Comparison of ENCODE assay signal across 14 mouse cellular contexts in genomic region chr5:5056102-5056883, GRCm38 (mm10).
DNase-seq lines count a peak whose midpoint lies in the region; ATAC-seq lines count a peak whose summit lies in the region.
"Had no signal": no experiment of that assay in that cellular context is flagged by ENCODE, and none has a peak within 500 bp of the region (broad histone marks: within the 10 kb centered on the region; RNA-seq: fewer than 3 reads in every experiment).

No protein-coding gene starts in this region.

- H3K9me3 ChIP-seq in neural tube, embryonic 12.5 days: no peaks in the 10 kb centered on the region
- no peaks in the 10 kb centered on the region for H3K9me3 ChIP-seq in forebrain, embryonic 14.5 days (replicated peaks; ENCODE audit: control insufficient read depth, low read length)
- H3K9me3 ChIP-seq: liver, embryonic 15.5 days had no signal

- no peak overlapping the region for H3K27ac ChIP-seq in neural tube, embryonic 12.5 days
- H3K27ac ChIP-seq in forebrain, embryonic 14.5 days (ENCODE audit: low read depth, low read length): peak overlapping the region; percentile 29; the same call in 1 of the 2 replicates
- H3K27ac ChIP-seq: heart, adult 2 months; liver, embryonic 15.5 days had no signal

- no peaks in the 10 kb centered on the region for H3K4me1 ChIP-seq in neural tube, embryonic 12.5 days
- H3K4me1 ChIP-seq in forebrain, embryonic 14.5 days (ENCODE audit: control insufficient read depth, insufficient read depth, low read length): peaks cover 10% of the 10 kb centered on the region
- H3K4me1 ChIP-seq: liver, embryonic 15.5 days had no signal

- H3K4me3 ChIP-seq in neural tube, embryonic 12.5 days: no peak overlapping the region
- no peak overlapping the region for H3K4me3 ChIP-seq in forebrain, embryonic 14.5 days (ENCODE audit: low read depth, low read length)
- H3K4me3 ChIP-seq: heart, adult 2 months; liver, embryonic 15.5 days had no signal

- no peak for DNase-seq in neural tube, embryonic 10.5 days (ENCODE audit: extremely low spot score, low spot score)
- DNase-seq in forebrain, embryonic 14.5 days (ENCODE audit: low spot score): peak; percentile 42
- DNase-seq in layer of hippocampus, adult 9-10 months (ENCODE audit: low spot score): no peak
- no peak for DNase-seq in right cerebral cortex, postnatal 36 days (ENCODE audit: low spot score in 2 of 2)
- no peak for DNase-seq in layer of hippocampus, adult 18-20 months (ENCODE audit: low spot score in 2 of 2)
- DNase-seq: adrenal gland, adult 8-10 months; embryo, embryonic 11 days; heart, adult 2 months; kidney, postnatal 4 days had no signal

- no peak overlapping the region for H3K4me2 ChIP-seq in neural tube, embryonic 12.5 days (replicated peaks)
- no peak overlapping the region for H3K4me2 ChIP-seq in forebrain, embryonic 14.5 days (ENCODE audit: low read length)
- H3K4me2 ChIP-seq: liver, embryonic 15.5 days had no signal

- no peaks in the 10 kb centered on the region for H3K36me3 ChIP-seq in neural tube, embryonic 12.5 days
- no peaks in the 10 kb centered on the region for H3K36me3 ChIP-seq in forebrain, embryonic 14.5 days (ENCODE audit: control insufficient read depth, insufficient read depth, low read length)
- H3K36me3 ChIP-seq: liver, embryonic 15.5 days had no signal

- H3K27me3 ChIP-seq in neural tube, embryonic 12.5 days (replicated peaks): no peaks in the 10 kb centered on the region
- H3K27me3 ChIP-seq in forebrain, embryonic 14.5 days (replicated peaks; ENCODE audit: control insufficient read depth, insufficient read depth, low read length): no peaks in the 10 kb centered on the region
- H3K27me3 ChIP-seq: liver, embryonic 15.5 days; Patski had no signal

- 62% methylated on average over 4 of the region's 4 CpGs for WGBS in neural tube, embryonic 12.5 days
- 60% methylated on average over 4 of the region's 4 CpGs for WGBS in forebrain, embryonic 14.5 days

- no peak overlapping the region for H3K9ac ChIP-seq in neural tube, embryonic 12.5 days
- H3K9ac ChIP-seq in forebrain, embryonic 14.5 days (ENCODE audit: low read length): no peak overlapping the region
- H3K9ac ChIP-seq: liver, embryonic 15.5 days had no signal

- 0 out of 2 replicates have a peak, but pooled peaks have one; percentile 44 for ATAC-seq in neural tube, embryonic 12.5 days (ENCODE audit: low FRiP score, low read depth)
- peak; percentile 44; the same call in 1 of the 2 replicates for ATAC-seq in forebrain, embryonic 14.5 days
- 0 out of 2 replicates have a peak, but pooled peaks have one; percentile 14 for ATAC-seq in megakaryocyte-erythroid progenitor cell, adult 5-6 weeks (replicated peaks; ENCODE audit: low FRiP score, low TSS enrichment, poor library complexity, severe bottlenecking)
- ATAC-seq: intestine, embryonic 16.5 days; Patski had no signal
